Mouse (Mus musculus): ENCODE measurements around the gene Plekhh3. TPM values are rescaled to one million over a fixed set of nuclear protein-coding genes. Genes with fewer than 3 reads are reported as not detected.

The Plekhh3 gene
- polyA plus RNA-seq, 1 experiment from 2014 or later, result 8.5 TPM

GRCm38 (mm10) chr11:101193076-101193475 is 21.9 kb upstream of the Plekhh3 start:
- Histone ChIP-seq H3K36me3 (replicated peaks) (peaks cover 13% of the 10 kb centered on the region), H3K4me3 (no peak overlapping the region), H3K27me3 (replicated peaks) (no peaks in the 10 kb centered on the region), H3K4me2 (no peak overlapping the region), H3K4me1 (peaks cover 17% of the 10 kb centered on the region), H3K9me3 (no peaks in the 10 kb centered on the region), H3K27ac (no peak overlapping the region), H3K9ac (no peak overlapping the region)
- 82% methylated on average over 7 of the region's 7 CpGs for WGBS
- no peak for ATAC-seq (replicated peaks)

- H3K27ac ChIP-seq, result no peak overlapping the region
- no peaks in the 10 kb centered on the region for H3K9me3 ChIP-seq
- H3K36me3 ChIP-seq (replicated peaks), result peaks cover 10% of the 10 kb centered on the region; the same call in 1 of the 2 replicates
- peaks cover 17% of the 10 kb centered on the region for H3K4me1 ChIP-seq
- H3K4me3 ChIP-seq, result no peak overlapping the region
- ATAC-seq (replicated peaks), result no peak
- H3K4me2 ChIP-seq, result no peak overlapping the region
- no peak overlapping the region for H3K9ac ChIP-seq
- WGBS, result 86% methylated on average over 6 of the region's 6 CpGs
- H3K27me3 ChIP-seq (replicated peaks), result no peaks in the 10 kb centered on the region
Observed at GRCm38 (mm10) chr11:101192646-101193045, 21.5 kb upstream of the Plekhh3 start.

- no peak for ATAC-seq (replicated peaks)
- Histone ChIP-seq H3K4me3 (no peak overlapping the region), H3K4me1 (peaks cover 17% of the 10 kb centered on the region), H3K27me3 (replicated peaks) (no peaks in the 10 kb centered on the region), H3K36me3 (replicated peaks) (peaks cover 10% of the 10 kb centered on the region; the same call in 1 of the 2 replicates), H3K9ac (no peak overlapping the region), H3K9me3 (no peaks in the 10 kb centered on the region), H3K27ac (no peak overlapping the region), H3K4me2 (no peak overlapping the region)
- 82% methylated on average over 4 of the region's 4 CpGs for WGBS
Observed at GRCm38 (mm10) chr11:101191919-101192470, 20.8 kb upstream of the Plekhh3 start.

- Histone ChIP-seq H3K27me3 (replicated peaks) (no peaks in the 10 kb centered on the region), H3K9me3 (no peaks in the 10 kb centered on the region), H3K27ac (peak overlapping the region; percentile 54; the same call in 1 of the 2 replicates), H3K4me2 (no peak overlapping the region), H3K9ac (no peak overlapping the region), H3K4me3 (no peak overlapping the region), H3K4me1 (peaks cover 17% of the 10 kb centered on the region), H3K36me3 (replicated peaks) (0 out of 2 replicates have a peak, but pooled peaks cover 5% of the 10 kb centered on the region)
- 49% methylated on average over 17 of the region's 17 CpGs for WGBS
- no peak for ATAC-seq (replicated peaks)
Observed at GRCm38 (mm10) chr11:101190913-101191907, 20.1 kb upstream of the Plekhh3 start.

GRCm38 (mm10) chr11:101190181-101190912 is 19.2 kb upstream of the Plekhh3 start:
- Histone ChIP-seq H3K9ac (no peak overlapping the region), H3K9me3 (no peaks in the 10 kb centered on the region), H3K4me3 (no peak overlapping the region), H3K4me2 (no peak overlapping the region), H3K27me3 (replicated peaks) (no peaks in the 10 kb centered on the region), H3K27ac (peak overlapping the region; percentile 54; the same call in 1 of the 2 replicates), H3K4me1 (peaks cover 17% of the 10 kb centered on the region), H3K36me3 (replicated peaks) (0 out of 2 replicates have a peak, but pooled peaks cover 5% of the 10 kb centered on the region)
- 29% methylated on average over 8 of the region's 8 CpGs for WGBS
- ATAC-seq (replicated peaks), result 0 out of 2 replicates have a peak, but pooled peaks have one; percentile 22

GRCm38 (mm10) chr11:101189495-101190180 is 18.5 kb upstream of the Plekhh3 start:
- Histone ChIP-seq H3K9me3 (no peaks in the 10 kb centered on the region), H3K4me1 (peaks cover 17% of the 10 kb centered on the region), H3K4me2 (no peak overlapping the region), H3K4me3 (no peak overlapping the region), H3K36me3 (replicated peaks) (0 out of 2 replicates have a peak, but pooled peaks cover 5% of the 10 kb centered on the region), H3K27me3 (replicated peaks) (no peaks in the 10 kb centered on the region), H3K27ac (peak overlapping the region; percentile 54), H3K9ac (no peak overlapping the region)
- ATAC-seq (replicated peaks), result peak; percentile 67
- 4% methylated on average over 6 of the region's 6 CpGs for WGBS

- no peak for ATAC-seq (replicated peaks)
- 78% methylated on average over 11 of the region's 11 CpGs for WGBS
- Histone ChIP-seq H3K4me2 (no peak overlapping the region), H3K9me3 (no peaks in the 10 kb centered on the region), H3K9ac (no peak overlapping the region), H3K27me3 (replicated peaks) (no peaks in the 10 kb centered on the region), H3K4me1 (peaks cover 17% of the 10 kb centered on the region), H3K27ac (no peak overlapping the region), H3K4me3 (no peak overlapping the region), H3K36me3 (replicated peaks) (0 out of 2 replicates have a peak, but pooled peaks cover 2% of the 10 kb centered on the region)
Observed at GRCm38 (mm10) chr11:101188166-101188805, 17.1 kb upstream of the Plekhh3 start.

- H3K4me3 ChIP-seq, result no peak overlapping the region
- no peak overlapping the region for H3K4me2 ChIP-seq
- no peaks in the 10 kb centered on the region for H3K27me3 ChIP-seq (replicated peaks)
- no peak for ATAC-seq (replicated peaks)
- H3K27ac ChIP-seq, result no peak overlapping the region
- H3K4me1 ChIP-seq, result peaks cover 17% of the 10 kb centered on the region
- 92% methylated on average over 5 of the region's 5 CpGs for WGBS
- H3K9ac ChIP-seq, result no peak overlapping the region
- no peaks in the 10 kb centered on the region for H3K9me3 ChIP-seq
- H3K36me3 ChIP-seq (replicated peaks), result 0 out of 2 replicates have a peak, but pooled peaks cover 5% of the 10 kb centered on the region
Observed at GRCm38 (mm10) chr11:101187541-101187940, 16.4 kb upstream of the Plekhh3 start.

GRCm38 (mm10) chr11:101186526-101187247 is 15.5 kb upstream of the Plekhh3 start:
- no peak overlapping the region for H3K4me3 ChIP-seq
- no peak overlapping the region for H3K27ac ChIP-seq
- 0 out of 2 replicates have a peak, but pooled peaks cover 5% of the 10 kb centered on the region for H3K36me3 ChIP-seq (replicated peaks)
- no peak overlapping the region for H3K9ac ChIP-seq
- peaks cover 17% of the 10 kb centered on the region for H3K4me1 ChIP-seq
- no peaks in the 10 kb centered on the region for H3K27me3 ChIP-seq (replicated peaks)
- H3K4me2 ChIP-seq, result no peak overlapping the region
- H3K9me3 ChIP-seq, result no peaks in the 10 kb centered on the region
- 84% methylated on average over 27 of the region's 27 CpGs for WGBS
- no peak for ATAC-seq (replicated peaks)

- Histone ChIP-seq H3K27me3 (replicated peaks) (no peaks in the 10 kb centered on the region), H3K4me1 (peaks cover 13% of the 10 kb centered on the region), H3K4me3 (no peak overlapping the region), H3K9ac (no peak overlapping the region), H3K27ac (no peak overlapping the region), H3K9me3 (no peaks in the 10 kb centered on the region), H3K4me2 (no peak overlapping the region), H3K36me3 (replicated peaks) (0 out of 2 replicates have a peak, but pooled peaks cover 5% of the 10 kb centered on the region)
- 93% methylated on average over 4 of the region's 4 CpGs for WGBS
- ATAC-seq (replicated peaks), result no peak
Observed at GRCm38 (mm10) chr11:101185441-101185840, 14.3 kb upstream of the Plekhh3 start.

All from midbrain, embryonic 15.5 days (tissue).